Mouse (Mus musculus): Measurements from ENCODE around the gene Hist1h2ap.
"Not testable (repeated sequence)": the region's sequence is repeated elsewhere in the genome, so short reads cannot be mapped to it uniquely, and the experiment has no call there.

Gene Hist1h2ap

DNA sequence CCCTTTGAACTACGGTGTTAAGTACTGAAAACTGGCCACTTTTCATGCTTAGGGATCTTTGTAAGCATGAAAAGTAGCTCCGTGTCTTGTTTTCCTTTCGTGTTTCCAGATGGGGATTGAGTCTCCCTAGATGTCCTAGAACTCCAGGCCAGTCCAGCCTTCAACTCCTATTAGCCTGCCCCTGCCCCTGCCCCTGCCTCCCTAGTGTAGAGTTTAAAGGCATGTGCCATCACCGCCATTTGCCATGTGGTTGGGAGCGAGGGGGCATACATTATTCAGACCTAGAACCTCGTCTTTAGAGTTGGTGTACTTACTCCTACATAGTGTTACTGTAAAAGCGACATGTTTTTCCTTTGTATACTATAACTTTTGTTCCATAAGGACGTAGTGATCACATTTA, 22.2 kb downstream of the Hist1h2ap start:
- intact Hi-C loops (cut with DNase I) = not testable (repeated sequence)

DNA sequence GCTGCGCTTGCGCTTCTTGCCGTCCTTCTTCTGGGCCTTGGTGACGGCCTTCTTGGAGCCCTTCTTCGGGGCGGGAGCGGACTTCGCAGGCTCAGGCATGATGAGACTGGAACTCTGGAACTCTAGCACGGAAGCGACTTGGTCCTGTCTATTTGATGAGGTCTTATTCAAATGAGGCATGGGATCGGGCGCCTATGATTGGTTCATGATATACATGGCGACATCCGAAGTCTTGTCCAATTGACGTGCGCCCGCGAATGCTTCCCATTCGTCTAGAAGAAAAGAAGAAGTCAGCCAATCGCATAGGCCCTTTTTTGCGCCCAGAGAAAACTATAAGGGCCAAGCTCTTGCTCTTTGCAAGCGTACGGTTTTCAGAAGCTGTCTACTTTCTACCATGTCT, 23.2 kb downstream of the Hist1h2ap start, which contains the start of the genes Hist1h2bq and Hist1h2ao:
Hist1h2bq (minus strand) TSS at position 125 of the 400 bp plus-strand sequence.
Hist1h2ao (plus strand) TSS at position 393 of the 400 bp plus-strand sequence.
- intact Hi-C loops (cut with DNase I) = not testable (repeated sequence)

DNA sequence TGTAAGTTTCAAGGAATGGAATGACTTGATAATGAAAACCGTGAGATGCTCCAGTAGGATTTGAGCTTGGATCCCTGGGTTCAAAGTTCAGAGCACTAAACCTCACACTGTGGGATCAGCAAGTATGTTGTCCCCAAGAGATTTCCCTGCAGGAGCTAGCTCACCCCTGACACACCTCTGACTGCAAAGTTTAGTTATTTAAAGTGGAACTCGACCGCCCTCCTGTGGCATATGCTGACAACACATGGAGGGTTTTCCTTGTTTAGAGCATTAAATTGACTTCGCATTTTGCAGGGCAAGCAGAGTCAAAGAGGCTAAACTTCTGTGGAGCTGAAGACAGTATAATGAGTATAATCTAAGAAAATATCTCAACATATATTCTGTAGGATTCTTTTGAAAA, 30.2 kb downstream of the Hist1h2ap start:
- intact Hi-C loops (cut with DNase I) = not testable (repeated sequence)

DNA sequence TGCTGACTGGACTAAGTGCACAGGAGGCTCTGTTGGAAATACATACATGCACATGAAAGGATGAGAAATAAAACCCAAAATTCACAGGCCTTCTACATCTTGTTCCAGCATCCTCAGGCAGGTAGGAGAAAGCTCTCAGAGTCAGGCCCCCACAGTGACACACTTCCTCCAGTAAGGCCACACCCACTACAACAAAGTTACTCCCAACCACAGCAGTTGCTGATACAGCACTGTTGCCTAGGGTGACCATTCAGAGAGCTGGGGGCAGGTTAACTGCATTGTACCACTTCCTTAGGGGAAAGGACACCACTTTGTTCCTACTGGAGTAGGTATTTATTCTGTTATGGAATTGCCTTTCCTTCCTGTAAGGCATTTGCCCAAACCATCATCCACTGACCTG, 36.1 kb downstream of the Hist1h2ap start:
- intact Hi-C loops (cut with DNase I) = not testable (repeated sequence)

DNA sequence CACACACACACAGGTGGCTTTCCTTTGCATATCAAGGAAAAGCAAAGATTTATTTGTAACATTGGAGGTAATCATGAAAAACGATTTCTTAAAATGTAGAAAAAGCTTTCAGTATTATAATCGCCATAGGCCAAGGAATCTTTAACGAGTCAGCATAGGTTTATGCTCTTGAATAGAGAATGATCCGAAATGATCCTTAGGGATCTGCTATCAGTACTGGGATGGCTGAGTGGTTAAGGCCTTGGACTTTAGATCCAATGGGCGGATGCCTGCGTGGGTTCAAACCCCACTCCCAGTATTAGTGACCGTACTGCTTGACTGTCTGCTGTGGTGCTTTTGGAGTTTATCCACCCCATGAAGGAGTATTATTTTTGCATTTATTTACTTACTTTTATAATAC, 37.7 kb downstream of the Hist1h2ap start:
- intact Hi-C loops (cut with DNase I) = no loop called here

DNA sequence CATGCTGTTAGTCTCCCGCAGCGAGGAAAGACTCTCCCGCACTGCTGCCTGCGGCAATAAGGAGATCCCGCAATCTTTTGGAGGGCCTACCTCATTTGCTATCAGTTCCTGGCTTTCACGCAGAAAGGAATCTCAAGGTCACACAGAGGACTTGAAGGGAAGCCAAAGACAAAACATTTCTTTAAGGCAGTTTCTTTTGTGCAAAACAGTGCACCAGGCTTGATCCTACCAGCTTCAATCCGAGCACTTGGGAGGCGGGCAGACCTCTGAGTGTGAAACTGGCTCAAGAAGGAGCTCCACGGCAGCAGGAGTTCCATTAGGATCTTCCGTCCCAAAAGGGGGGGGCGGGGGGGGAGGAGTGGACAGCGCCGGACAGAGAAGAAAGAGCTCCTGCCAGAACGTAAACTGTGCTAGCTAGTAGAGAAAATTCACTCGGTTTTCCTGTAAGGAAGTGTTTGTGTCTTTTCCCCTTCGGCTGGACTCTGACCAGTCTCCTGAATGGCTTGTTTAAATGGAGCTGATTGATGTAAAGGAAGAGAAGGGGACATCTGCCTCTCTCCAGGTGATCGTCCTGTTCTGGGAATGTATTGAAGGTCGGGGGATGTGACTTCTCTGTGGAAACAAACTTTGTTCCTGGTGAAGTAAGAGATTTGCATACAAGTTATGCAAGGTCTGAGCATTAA, 42.6 kb downstream of the Hist1h2ap start:
- intact Hi-C loops (cut with DNase I) = no loop called here

DNA sequence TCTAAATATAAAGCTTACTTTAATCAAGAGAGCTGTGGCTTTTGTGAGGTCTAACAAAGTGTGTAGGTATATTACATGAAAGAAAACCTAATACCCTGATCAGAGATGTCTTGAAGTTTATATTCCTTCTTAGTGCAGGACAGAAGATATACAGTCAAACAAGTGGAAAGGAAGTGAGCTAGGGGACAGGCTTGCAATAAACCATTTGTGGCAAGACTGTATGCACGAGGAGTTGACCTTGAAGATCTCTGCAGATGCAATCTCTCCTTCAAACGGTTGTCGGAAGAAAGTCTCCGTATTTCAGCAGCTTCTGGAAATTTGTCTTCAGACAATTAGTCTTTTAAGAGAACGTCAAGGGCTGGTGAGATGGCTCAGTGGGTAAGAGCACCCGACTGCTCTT, 43.4 kb downstream of the Hist1h2ap start:
- intact Hi-C loops (cut with DNase I) = no loop called here

DNA sequence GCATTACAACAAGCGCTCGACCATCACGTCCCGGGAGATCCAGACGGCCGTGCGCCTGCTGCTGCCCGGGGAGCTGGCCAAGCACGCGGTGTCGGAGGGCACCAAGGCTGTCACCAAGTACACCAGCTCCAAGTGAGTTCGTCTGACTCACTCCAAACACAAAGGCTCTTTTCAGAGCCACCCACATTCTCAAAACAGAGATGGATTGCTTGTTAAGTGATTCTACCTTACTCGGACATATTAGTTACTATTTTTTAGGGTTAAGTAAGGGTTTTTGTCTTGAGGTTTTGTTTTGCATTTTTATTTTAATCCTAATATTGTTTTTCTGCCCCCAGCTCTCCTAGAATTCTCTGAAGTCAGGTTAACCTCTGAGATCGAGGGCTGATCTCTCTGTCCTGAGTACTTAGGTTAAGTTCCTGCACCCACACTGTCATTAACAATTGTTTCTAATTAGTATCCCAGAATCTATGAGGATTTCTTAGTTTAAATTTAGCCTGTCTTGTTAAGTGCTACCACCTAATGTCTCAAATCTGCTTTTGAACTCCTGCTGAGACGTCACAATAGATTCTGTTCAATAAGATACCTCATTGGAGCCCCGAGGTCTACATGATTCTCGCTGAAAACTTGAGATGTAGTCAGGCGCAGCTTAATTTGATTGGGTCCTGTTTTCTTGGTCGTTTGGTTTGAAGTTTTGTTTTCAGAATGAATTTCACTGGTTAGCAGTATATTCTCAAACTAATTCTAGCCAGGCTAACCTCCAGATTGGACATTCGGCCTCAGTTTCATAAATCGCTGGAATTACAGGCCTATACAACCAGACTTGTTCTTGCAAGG, 45.3 kb downstream of the Hist1h2ap start:
- intact Hi-C loops (cut with DNase I) = no loop called here

DNA sequence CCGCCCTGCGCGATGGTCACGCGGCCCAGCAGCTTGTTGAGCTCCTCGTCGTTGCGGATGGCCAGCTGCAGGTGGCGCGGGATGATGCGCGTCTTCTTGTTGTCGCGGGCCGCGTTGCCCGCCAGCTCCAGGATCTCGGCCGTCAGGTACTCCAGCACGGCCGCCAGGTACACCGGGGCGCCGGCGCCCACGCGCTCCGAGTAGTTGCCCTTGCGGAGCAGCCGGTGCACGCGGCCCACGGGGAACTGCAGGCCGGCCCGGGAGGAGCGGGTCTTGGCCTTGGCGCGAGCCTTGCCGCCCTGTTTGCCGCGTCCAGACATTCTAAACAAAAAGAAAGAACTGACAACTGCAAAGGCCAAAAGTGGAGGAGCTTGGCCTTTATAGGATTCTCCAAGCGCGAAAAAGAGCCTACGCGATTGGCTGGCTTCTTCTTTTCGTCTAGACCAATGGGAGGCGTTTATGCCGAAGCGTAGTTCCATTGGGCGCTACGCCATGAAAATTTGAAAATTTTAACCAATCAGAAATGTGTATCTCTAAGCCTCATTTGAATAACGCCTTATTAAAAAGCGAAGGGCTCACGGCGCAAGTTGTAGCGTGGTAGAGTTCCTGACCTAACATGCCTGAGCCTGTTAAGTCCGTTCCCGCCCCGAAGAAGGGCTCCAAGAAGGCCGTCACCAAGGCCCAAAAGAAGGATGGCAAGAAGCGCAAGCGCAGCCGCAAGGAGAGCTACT, 46.2 kb downstream of the Hist1h2ap start, which contains the start of the genes Hist1h2an and Hist1h2bp:
Hist1h2an (minus strand) TSS at position 320 of the 731 bp plus-strand sequence.
Hist1h2bp (plus strand) TSS at position 563 of the 731 bp plus-strand sequence.
- intact Hi-C loops (cut with DNase I) = not testable (repeated sequence)

DNA sequence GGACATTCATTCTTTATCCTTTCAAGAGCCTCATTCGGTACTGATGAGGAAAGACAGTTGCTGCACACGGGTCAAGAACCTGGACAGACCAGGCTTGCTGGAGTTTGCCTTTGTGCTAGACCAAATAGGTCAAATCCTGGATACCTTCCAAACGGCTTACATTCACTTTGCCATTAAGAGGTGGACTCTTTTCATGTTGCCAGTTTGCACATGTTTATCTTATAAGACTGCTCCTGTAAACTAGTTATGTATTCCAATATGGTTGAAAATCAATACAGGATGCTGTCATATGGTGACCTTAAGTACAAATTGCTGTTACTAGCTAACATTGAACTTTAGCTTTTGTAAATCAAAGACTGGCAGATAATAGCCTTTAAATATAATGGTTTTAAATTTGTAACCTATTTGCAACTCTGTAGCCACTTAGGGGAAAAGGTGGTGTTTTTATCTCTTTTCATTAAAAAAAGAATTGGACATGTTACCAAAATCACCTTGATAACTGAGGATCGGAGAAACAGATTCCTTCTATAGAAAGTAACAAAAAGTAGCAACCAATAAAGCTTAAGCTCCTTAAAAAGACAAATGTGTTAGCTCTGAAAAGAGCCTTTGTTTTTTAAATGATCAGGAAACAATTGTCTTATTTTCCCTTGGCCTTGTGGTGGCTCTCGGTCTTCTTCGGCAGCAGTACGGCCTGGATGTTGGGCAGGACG, 47.0 kb downstream of the Hist1h2ap start:
- intact Hi-C loops (cut with DNase I) = no loop called here

DNA sequence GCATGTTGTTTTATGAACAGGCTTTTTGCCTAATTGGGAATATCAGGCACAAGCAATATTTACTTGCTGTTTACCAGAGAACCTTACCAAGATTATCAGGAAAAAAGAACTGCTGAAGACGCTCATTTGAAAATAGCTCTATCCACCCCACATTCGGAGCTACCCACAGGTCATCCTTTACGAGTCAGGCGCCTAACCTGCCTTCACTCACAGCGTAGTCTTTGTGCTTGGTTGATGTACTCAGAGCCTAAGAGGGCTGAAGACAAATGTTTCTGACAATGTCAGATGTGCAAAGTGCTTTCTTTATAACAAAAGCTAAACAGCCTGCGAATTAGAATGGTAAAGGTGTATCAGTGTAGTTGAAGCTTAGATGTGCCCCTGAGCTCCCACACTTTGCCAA, 49.0 kb downstream of the Hist1h2ap start:
- intact Hi-C loops (cut with DNase I) = no loop called here

DNA sequence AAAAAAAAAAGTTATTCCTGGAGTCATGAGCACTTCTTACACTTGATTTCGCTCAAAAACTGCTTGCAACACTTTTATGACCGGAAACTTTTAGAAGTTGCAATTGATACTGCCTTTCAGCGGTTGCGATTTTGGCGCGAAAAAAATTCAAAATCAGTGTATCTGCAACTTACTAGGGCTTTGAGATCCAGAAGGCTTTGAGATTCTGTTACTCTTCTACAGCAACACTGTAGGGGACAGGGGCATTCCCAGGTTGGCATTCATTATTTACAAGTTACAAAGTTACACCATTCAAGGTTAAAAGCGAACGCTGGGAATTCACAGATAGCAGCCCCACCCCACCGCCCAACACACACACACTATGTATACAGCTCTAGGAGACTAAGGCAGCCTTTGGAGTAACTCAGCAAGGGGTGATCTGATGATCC, 49.6 kb downstream of the Hist1h2ap start:
- intact Hi-C loops (cut with DNase I) = no loop called here

DNA sequence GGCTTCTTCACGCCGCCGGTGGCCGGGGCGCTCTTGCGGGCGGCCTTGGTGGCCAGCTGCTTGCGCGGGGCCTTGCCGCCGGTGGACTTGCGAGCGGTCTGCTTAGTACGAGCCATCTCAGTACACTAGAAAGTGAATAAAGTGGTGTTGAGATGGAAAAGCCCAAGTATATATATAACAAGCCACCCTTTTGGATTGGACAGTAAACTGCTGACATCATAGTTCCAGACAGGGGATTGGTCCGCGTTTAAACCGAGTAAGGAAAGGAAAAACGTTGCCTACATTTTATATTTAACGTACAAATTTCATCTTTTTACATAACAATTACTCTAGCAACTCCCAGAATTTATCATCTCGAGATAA, 50.1 kb downstream of the Hist1h2ap start, which contains the start of gene Hist1h3i:
Hist1h3i (minus strand) TSS at position 116 of the 363 bp plus-strand sequence.
- intact Hi-C loops (cut with DNase I) = no loop called here

Small RNAs within 50 kb of the gene (microRNA-seq; reads per million reads assigned to microRNA genes)
- 0 reads per million in 2 experiments for gene Gm19658
- gene Gm44346 = 0 reads per million in 2 experiments
- 0 reads per million in 2 experiments for gene Gm44466
